Mouse (Mus musculus): ENCODE results near the gene Ispd. TPM values are rescaled to one million over a fixed set of nuclear protein-coding genes. Genes with fewer than 3 reads are reported as not detected.

Ispd gene
- total RNA-seq, 4 experiments from 2014 or later = 13.6 to 14.8 (median 14.3) TPM

GRCm38 (mm10) chr12:36468325-36469044, 87.2 kb downstream of the Ispd start:
- no peak for DNase-seq (ENCODE audit: low spot score in 2 of 2)

GRCm38 (mm10) chr12:36471411-36471810, 90.2 kb downstream of the Ispd start:
- peak in 1 of 2 experiments; percentile 9 for DNase-seq (ENCODE audit: low spot score in 2 of 2)

DNA sequence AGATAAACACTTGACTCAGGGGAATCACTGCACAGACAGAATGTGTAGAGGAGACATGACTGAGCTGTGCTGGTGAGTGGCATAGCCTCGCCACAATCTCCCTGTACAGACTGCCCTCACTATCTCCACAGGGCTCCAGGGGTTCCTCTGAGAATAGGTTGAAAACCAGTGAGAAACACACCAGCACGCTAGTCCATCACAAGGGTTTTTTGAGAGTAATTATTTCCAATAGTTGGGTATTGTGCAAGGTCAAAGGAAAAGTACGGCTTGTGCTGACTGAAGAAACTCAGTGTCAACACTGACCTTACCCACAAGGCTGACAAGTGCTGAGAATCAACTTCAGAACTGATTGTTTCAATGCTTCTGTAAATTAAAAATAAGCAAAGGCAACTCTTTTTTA, 92.9 kb downstream of the Ispd start:
- DNase-seq (ENCODE audit: low spot score in 2 of 2) = no peak

- DNase-seq (ENCODE audit: low spot score in 2 of 2) = no peak
Observed at GRCm38 (mm10) chr12:36475269-36475668, 94.0 kb downstream of the Ispd start.

- no peak for DNase-seq (ENCODE audit: low spot score in 2 of 2)
Observed at GRCm38 (mm10) chr12:36476476-36476875, 95.2 kb downstream of the Ispd start.

DNA sequence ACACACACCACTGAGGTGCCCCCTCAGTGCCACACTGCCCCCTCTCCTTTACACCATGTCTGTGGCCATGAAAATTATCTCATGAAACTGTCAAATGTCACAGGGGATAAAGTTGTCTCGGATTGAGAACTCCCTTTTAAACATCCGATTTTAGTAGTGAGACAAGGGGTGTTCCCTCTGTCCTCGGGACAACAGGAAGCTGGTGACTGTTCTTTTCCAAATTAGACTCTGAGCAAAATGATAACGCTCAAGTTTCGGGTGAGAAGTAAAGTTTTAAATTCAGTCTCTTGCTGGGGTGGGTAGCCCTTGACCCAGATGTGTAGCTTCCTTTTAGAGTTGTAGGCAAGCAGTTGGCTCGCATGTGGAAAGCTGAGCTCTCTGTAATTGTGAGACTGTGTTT, 96.3 kb downstream of the Ispd start:
- DNase-seq (ENCODE audit: low spot score in 2 of 2) = no peak

DNA sequence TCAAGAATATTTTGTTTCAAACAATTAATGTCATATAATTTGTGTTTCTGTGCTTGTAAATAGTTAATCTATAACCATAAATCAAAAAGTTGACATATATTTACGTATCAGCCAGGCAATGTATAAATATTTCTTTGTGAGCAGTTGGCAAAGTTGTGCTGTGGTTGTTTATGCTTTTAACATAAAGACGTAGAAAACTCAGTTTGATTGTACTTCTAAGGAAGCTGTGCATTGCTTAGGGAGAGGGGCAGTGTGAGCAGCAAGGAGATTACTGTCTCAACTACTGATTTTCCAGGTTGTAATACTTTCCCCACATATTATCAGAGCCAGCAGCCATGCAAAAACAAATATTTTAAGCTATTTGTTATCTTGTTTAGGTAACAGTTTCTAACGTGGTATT, 96.7 kb downstream of the Ispd start:
- no peak for DNase-seq (ENCODE audit: low spot score in 2 of 2)

GRCm38 (mm10) chr12:36481742-36482141, 100.5 kb downstream of the Ispd start:
- no peak for DNase-seq (ENCODE audit: low spot score in 2 of 2)

DNA sequence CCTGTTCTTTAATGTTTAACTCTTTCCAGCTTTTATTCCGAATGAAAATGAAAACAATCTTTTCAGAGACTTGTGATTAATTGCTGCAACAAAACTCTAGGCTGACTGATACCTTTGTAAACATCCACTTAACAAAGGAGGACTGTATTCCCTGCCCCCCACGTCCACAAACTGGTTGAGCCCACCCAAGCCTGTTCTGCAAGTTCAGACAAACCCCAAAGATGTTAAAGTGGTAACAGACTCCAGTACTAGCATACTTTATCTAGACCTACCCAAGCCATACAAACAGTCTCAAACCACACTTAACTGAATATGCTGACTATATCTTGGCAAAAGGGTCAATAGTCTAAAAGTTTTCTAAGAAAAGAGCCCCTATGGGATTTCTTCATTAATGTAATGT, 102.1 kb downstream of the Ispd start:
- DNase-seq (ENCODE audit: low spot score in 2 of 2) = no peak

GRCm38 (mm10) chr12:36497565-36497964, 116.3 kb downstream of the Ispd start:
- no peak for DNase-seq (ENCODE audit: low spot score in 2 of 2)

DNA sequence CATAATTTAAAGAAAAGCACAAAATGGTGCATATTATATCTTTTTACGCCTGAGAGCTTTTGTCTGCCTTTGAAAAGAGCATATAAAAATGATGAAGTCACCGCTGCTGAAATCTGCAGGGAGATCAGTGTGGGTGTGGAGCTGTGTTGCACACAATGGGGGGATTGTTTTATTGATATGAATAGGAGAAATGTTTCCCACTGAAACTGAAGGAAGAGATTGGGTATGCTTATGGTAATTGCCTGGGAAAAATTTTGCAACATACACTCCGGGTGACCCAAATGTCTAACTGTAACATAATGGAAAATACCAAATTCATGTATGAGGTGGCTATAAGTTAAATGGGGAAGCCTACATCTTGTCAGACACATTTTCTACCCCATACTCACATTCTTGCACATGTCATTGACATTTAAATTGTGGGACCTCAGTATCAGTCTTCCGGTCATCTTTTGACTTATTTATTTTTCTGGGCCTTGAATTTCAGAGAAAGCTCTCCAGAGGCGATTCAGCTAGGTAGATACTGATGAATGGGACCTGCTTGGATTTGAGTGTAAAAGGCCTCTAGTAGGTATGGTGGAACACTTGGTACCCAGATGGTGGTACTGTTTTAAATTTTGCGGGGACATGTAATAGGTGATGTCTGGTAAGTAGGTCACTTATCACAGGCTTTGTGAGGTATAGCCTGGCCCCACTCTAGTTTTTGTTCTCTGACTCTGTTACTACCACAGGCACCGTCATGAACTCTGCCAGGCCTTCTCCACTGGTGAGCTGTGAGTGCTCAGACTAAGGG, 126.1 kb downstream of the Ispd start:
- no peak for DNase-seq (ENCODE audit: low spot score in 2 of 2)

GRCm38 (mm10) chr12:36509954-36510642, 128.8 kb downstream of the Ispd start:
- no peak for DNase-seq (ENCODE audit: low spot score in 2 of 2)

GRCm38 (mm10) chr12:36521774-36522173, 140.5 kb downstream of the Ispd start:
- DNase-seq (ENCODE audit: low spot score in 2 of 2) = no peak

- no peak for DNase-seq (ENCODE audit: low spot score in 2 of 2)
Observed at GRCm38 (mm10) chr12:36523515-36523914, 142.3 kb downstream of the Ispd start.

- DNase-seq (ENCODE audit: low spot score in 2 of 2) = no peak
Observed at GRCm38 (mm10) chr12:36530920-36531319, 149.7 kb downstream of the Ispd start.

- DNase-seq (ENCODE audit: low spot score in 2 of 2) = no peak
Observed at GRCm38 (mm10) chr12:36531421-36532072, 150.3 kb downstream of the Ispd start.

DNA sequence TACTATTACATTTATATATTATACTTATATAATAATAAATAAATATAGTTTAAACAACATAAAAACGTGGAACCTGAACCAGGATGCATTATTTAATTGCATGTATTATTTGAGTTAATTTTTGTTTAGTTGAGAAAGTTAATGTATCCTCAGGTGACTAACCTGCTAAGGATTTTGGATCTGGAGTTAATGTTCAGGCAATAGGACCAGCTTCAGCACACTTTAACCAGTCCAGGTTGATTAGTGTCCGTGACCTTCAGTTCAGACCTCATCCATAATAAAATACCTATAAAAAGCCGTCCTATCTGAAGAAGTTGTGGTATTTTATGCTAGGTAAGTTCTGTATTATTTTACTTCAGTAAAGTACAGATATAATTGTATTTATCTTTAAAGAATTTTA, 151.3 kb downstream of the Ispd start:
- DNase-seq (ENCODE audit: low spot score in 2 of 2) = no peak

- DNase-seq (ENCODE audit: low spot score in 2 of 2) = no peak
Observed at GRCm38 (mm10) chr12:36533160-36533900, 152.1 kb downstream of the Ispd start.

DNA sequence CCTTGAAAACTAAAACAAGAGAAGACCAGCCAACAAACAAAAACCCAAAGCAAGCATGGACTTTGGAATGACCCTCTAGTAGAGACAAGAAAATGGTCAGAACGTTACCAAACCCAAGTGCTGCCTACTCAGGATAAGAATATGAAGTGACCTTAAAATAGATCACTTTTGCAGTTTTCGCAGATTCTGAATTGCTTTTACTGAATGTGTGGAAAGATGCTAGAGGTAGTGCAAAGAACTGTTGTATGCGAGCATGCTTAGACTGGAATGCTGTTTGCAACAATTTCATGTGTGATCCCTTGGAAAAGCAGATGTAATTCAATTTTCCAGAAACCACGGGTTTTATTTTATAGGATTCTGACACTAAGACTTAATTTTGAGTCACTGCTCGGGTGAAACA, 153.3 kb downstream of the Ispd start:
- no peak for DNase-seq (ENCODE audit: low spot score in 2 of 2)

- DNase-seq (ENCODE audit: low spot score in 2 of 2) = no peak
Observed at GRCm38 (mm10) chr12:36545318-36545717, 164.1 kb downstream of the Ispd start.

- no peak for DNase-seq (ENCODE audit: low spot score in 2 of 2)
Observed at GRCm38 (mm10) chr12:36549474-36549873, 168.2 kb downstream of the Ispd start.

Measured in layer of hippocampus, adult 8-10 months (tissue).